Mouse (Mus musculus): Measurements from ENCODE around the gene Lca5l. TPM values are rescaled to one million over a fixed set of nuclear protein-coding genes. Genes with fewer than 3 reads are reported as not detected.

The Lca5l gene
- total RNA-seq, 2 experiments from 2014 or later: 1.3 to 1.4 TPM

GRCm38 (mm10) chr16:96127657-96128344, 64.3 kb downstream of the Lca5l start, which contains the start of gene Hmgn1:
Gene Hmgn1 (minus strand): TSS chr16:96127729.
- DNase-seq: peak; percentile 96 to 97
- intact Hi-C loops (cut with DNase I): loop anchor here (1.0 to 2.0 kb wide), 2 partner anchors 17 to 44 kb away; partner anchors contain the start of gene Wrb

GRCm38 (mm10) chr16:96127288-96127656, 64.8 kb downstream of the Lca5l start:
- no peak for DNase-seq
- intact Hi-C loops (cut with DNase I): loop anchor here (1.0 kb wide), 1 partner anchor 43 kb away; no protein-coding TSS in a partner anchor

GRCm38 (mm10) chr16:96126684-96127171, 65.3 kb downstream of the Lca5l start:
- intact Hi-C loops (cut with DNase I): loop anchor here (1.0 kb wide), 1 partner anchor 42 kb away; no protein-coding TSS in a partner anchor
- DNase-seq: peak; percentile 14 to 30

- no peak for DNase-seq
- intact Hi-C loops (cut with DNase I): no loop called here
Observed at GRCm38 (mm10) chr16:96120022-96120623, 71.9 kb downstream of the Lca5l start.

DNA sequence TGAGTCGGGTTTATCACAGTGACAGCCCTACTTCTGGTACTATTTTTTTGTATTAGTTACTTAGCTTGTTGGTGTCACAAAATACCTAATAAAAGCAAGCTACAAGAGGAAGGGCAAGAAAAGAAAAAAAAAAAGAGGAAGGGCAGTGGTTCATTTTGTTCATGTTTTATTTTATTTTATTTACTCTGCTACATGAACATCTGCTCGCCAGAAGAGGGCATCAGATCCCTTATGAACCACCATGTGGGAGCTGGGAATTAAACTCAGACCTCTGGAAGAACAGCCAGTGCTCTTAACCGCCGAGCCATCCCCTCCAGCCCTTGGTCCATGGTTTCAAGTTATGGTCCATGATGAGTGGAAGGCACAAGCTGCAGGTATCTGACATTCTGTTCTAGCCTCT, 77.3 kb downstream of the Lca5l start:
- intact Hi-C loops (cut with DNase I): no loop called here
- no peak for DNase-seq

- DNase-seq: no peak
- intact Hi-C loops (cut with DNase I): no loop called here
Observed at GRCm38 (mm10) chr16:96112769-96113168, 79.3 kb downstream of the Lca5l start.

DNA sequence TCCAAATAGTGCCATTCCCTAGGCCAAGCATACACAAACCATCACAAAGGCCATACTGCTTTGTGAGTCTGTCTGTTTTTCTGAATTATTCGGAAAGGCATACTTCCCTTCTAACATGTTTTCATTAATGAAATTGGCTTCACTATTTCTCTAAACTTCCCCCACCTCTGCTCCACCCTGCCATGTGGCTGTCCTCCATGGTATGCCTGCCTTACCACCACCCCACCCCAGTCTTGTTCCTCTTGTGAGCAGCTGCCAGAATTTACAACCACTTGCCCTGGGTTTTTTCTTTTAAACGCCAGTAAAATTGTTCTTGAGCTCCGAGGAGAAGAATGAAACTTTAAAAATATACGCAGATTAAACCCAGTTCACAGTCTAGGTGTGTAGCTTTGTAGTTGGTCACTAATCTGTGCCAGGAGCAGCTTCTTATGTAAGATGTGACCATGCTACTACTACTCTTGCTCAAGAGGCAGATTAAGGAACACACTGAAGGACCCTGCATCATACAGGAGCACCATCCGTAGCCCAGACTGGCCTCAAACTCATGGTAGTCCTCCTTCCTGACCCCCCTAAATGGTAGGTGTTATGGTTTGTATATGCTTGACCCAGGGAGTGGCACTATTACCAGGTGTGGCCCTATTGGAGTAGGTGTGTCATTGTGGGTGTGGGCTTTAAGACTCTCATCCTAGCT, 81.3 kb downstream of the Lca5l start:
- DNase-seq: no peak
- intact Hi-C loops (cut with DNase I): no loop called here

DNA sequence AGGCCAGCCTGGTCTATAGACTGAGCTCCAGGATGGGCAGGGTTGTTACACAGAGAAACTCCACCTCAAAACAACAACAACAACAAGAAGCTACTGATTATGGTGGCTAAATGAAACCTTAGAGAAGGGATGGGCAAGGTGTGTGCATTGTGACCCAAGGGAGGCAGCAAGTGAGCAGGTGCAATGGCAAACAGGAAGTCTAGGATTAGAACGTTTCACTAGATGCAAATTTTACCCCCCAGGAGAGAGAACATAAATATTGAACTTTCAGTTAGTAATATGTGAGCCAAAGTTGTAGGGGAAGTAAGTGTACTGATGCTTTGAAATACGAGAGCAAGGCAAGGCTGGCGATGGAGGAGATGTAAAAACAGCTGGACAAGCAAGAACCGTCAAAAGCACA, 82.4 kb downstream of the Lca5l start:
- intact Hi-C loops (cut with DNase I): no loop called here
- no peak for DNase-seq

Other genes starting within 250 kb of the Lca5l start
- gene Psmg1, start 201.3 kb downstream of the Lca5l start, total RNA-seq (2021): 10 to 100 TPM; 23.8 to 30.0 TPM
- 100 to 1,000 TPM in 1 of 2 experiments, 10 to 100 TPM in 1; 92.4 to 101 TPM for gene Brwd1, start 109.7 kb downstream of the Lca5l start, total RNA-seq (2021)
- 100 to 1,000 TPM in 1 of 2 experiments, 10 to 100 TPM in 1; 94.6 to 120 TPM for gene Hmgn1, start 64.5 kb downstream of the Lca5l start, total RNA-seq (2021)
- 10 to 100 TPM; 12.8 to 18.2 TPM for gene Wrb, start 46.9 kb downstream of the Lca5l start, total RNA-seq (2021)
- gene Sh3bgr, start 8.2 kb upstream of the Lca5l start, total RNA-seq (2021): 100 to 1,000 TPM; 593 to 606 TPM
- gene B3galt5, start 43.5 kb upstream of the Lca5l start, total RNA-seq (2021): not detected

Measured in heart, postnatal 10 days (tissue).